Mouse (Mus musculus) myocyte (in vitro differentiated cells): ENCODE results near the gene Lrrc4c.

Experiments used
- CEBPB ChIP-seq: IDR thresholded peaks from 2 replicates; pipeline ENCODE4 v1.6.1; 2011; ENCODE audit warnings: mild to moderate bottlenecking, moderate library complexity; ENCODE audit not compliant: poor library complexity, insufficient read depth, severe bottlenecking
- E2F4 ChIP-seq: IDR thresholded peaks from one replicate; pipeline ENCODE4 v1.6.1; 2011; ENCODE audit warnings: mild to moderate bottlenecking, control low read depth, moderate library complexity; ENCODE audit not compliant: insufficient read depth
- MAX ChIP-seq: IDR thresholded peaks from one replicate; pipeline ENCODE4 v1.6.1; 2011; ENCODE audit warnings: low read depth, mild to moderate bottlenecking, control low read depth
- MYOD1 ChIP-seq, 3 experiments: IDR thresholded peaks; one replicate each; pipeline ENCODE4 v1.6.1; 2011; ENCODE audit warnings: control low read depth in 2 of 3, low read depth in 2 of 3, mild to moderate bottlenecking in 2 of 3, moderate library complexity in 1 of 3; ENCODE audit not compliant: insufficient read length in 2 of 3, control insufficient read depth in 1 of 3
- MYOG ChIP-seq, 3 experiments: IDR thresholded peaks; one replicate each; pipeline ENCODE4 v1.6.1; 2011; ENCODE audit warnings: control low read depth in 2 of 3, low read depth in 2 of 3, mild to moderate bottlenecking in 2 of 3; ENCODE audit not compliant: insufficient read length in 2 of 3, control insufficient read depth in 1 of 3, insufficient read depth in 1 of 3
- POLR2A ChIP-seq: IDR thresholded peaks from one replicate; pipeline ENCODE4 v1.6.1; 2011; ENCODE audit warnings: low read depth, mild to moderate bottlenecking, control low read depth, moderate library complexity; ENCODE audit not compliant: insufficient read length
- POLR2AphosphoS2 ChIP-seq: IDR thresholded peaks from one replicate; pipeline ENCODE4 v1.6.1; 2011; ENCODE audit warnings: low read depth, control low read depth; ENCODE audit not compliant: insufficient read length
- REST ChIP-seq: IDR thresholded peaks from one replicate; pipeline ENCODE4 v1.6.1; 2011; ENCODE audit warnings: mild to moderate bottlenecking, control low read depth, moderate library complexity; ENCODE audit not compliant: insufficient read depth, insufficient read length
- SRF ChIP-seq: IDR thresholded peaks from one replicate; pipeline ENCODE4 v1.6.1; 2011; ENCODE audit warnings: low read depth; ENCODE audit not compliant: control insufficient read depth, insufficient read length
- TCF12 ChIP-seq: IDR thresholded peaks from one replicate; pipeline ENCODE4 v1.6.1; 2011; ENCODE audit warnings: mild to moderate bottlenecking, control low read depth; ENCODE audit not compliant: poor library complexity, insufficient read depth, severe bottlenecking
- TCF3 ChIP-seq: IDR thresholded peaks from one replicate; pipeline ENCODE4 v1.6.1; 2011; ENCODE audit warnings: low read depth, control low read depth; ENCODE audit not compliant: insufficient read length
- USF1 ChIP-seq: IDR thresholded peaks from one replicate; pipeline ENCODE4 v1.6.1; 2011; ENCODE audit warnings: low read depth, mild to moderate bottlenecking, control low read depth, moderate library complexity

GRCm38 (mm10) chr2:96282926-96283325, 35.0 kb upstream of the Lrrc4c start:
- no peak for TF ChIP-seq USF1
- no peak for TF ChIP-seq E2F4
- no peak for TF ChIP-seq TCF12
- TF ChIP-seq POLR2A = no peak
- TF ChIP-seq TCF3 = no peak
- no peak for TF ChIP-seq MAX
- TF ChIP-seq CEBPB = no peak
- TF ChIP-seq MYOG (IDR thresholded peaks at IDR 0.05; ENCODE audit: control insufficient read depth in 1 of 3, insufficient read depth in 1 of 3, insufficient read length in 2 of 3, low read depth in 2 of 3) = no peak
- TF ChIP-seq MYOD1 (IDR thresholded peaks at IDR 0.05; ENCODE audit: control insufficient read depth in 1 of 3, insufficient read length in 2 of 3, low read depth in 2 of 3) = no peak
- no peak for TF ChIP-seq POLR2AphosphoS2
- TF ChIP-seq REST = no peak
- TF ChIP-seq SRF = no peak
